Mouse (Mus musculus): Measurements from ENCODE around the gene Dpf1.
A peak's percentile ranks its signal among the peaks of the same experiment; 100 is the strongest.

DNA sequence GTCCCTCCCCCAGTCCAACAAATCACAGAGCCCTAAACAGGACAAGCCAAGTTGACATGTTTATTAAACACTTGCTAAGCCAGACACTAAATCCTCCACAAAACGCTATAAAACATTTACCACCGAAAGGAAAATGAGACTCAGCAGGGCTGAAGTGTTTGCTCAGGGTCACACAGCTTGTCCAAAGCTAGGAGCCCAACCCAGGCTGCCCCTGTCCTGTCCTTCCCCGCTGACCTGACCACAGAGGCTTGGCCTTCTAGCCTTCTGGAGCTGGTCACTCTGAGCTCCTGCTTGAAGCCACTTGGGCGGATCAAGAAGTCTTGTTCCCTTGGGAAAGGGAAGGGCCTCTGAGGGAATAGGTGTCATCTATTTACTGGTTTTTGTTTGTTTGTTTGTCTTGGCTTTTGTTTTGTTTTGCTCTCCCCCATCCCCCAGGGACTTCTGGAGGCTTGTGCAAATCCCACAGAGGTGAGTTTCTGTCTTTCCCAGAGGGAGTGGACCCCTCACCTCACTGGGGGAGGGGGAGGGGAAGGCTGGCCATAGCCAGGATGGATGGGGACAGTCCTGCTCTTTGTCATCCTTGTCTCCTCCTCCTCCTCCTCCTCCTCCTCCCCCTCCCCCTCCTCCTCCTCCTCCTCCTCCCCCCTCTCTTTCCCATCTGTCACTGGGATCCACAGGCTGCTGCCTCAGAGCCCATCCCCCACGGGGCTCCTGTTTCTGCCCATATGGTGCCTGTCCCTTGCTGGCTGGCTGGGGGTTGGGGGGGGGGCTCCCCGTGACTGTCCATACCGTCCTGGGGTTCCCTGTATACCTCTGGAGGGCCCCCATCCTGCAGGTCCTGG lies 11.9 kb upstream of the Dpf1 start:
- no peak for TF ChIP-seq CTCF (IDR thresholded peaks at IDR 0.05; ENCODE audit: low read depth)
- TF ChIP-seq EP300 (optimal IDR thresholded peaks at IDR 0.05), result peak; percentile 27
